Mouse (Mus musculus) stomach, postnatal 0 days (tissue): ENCODE measurements around the gene Ttf2.

Experiments
- CTCF ChIP-seq: IDR thresholded peaks from 2 replicates; pipeline ENCODE4 v1.5.1; 2016; ENCODE audit warnings: antibody characterized with exemption, low read depth, mild to moderate bottlenecking, moderate library complexity
- EP300 ChIP-seq: optimal IDR thresholded peaks from 2 replicates; pipeline ENCODE3; 2016; ENCODE audit warnings: antibody characterized with exemption

DNA sequence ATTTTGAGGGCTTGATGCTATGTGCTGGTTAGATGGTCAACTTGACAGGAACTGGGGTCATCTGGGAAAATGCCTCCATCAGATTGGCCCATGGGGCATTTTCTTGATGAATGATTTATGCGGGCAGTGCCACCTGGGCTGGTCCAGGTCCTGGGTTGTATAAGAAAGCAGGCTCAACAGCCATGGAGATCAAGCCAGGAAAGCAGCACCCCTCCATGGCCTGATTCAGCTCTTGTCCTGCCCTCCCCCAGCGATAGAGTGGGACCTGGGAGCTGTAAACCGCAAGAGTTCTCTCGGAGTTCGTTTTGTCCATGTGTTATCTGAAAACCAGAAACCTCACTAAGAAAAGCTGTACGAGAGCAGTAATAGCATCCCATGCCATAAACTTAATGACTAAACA lies 33.9 kb downstream of the Ttf2 start:
- TF ChIP-seq CTCF (no peak), EP300 (no peak)
